Mouse (Mus musculus) embryo, embryonic 11 days (tissue): Measurements from ENCODE around the gene Nck2.

Experiments used
- DNase-seq: peaks from one replicate; pipeline ENCODE4 v3.0.0-alpha.2; 2015

Gene Nck2

DNA sequence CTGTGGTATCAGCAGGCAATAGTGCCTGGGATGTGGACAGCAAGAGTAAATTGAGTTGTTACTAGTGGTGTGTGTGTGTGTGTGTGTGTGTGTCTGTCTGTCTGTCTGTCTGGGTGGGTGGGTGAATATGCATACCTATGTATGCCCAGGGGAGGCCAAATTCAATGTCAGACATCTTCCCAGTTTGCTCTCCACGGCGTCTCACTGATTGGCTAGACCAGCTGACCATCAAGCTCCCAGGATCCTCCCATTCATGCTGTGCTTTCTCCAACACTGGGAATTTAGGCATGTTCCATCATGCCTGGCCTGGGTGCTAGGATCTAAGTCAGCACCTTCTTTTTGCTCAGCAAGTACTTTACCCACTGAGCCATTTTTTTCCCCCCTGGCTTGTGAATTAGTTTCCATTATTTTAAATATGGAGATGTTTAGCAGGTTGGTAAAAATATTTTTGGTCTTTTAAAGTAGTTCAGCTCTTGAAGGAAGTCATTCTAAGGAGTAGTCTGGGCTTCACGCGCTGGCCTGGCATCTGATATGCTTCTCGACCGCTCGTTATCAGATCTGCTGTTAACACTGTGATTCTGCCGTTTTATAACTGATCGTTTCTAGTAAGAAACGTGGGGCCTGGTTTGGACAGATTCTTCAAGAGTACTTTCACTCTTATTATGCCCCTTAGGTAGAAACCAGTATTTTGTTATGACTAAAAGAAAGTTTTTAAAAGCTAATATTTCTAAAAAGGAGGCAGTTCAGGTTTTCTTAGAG is 26.2 kb downstream of the Nck2 start:
- DNase-seq, result no peak

DNA sequence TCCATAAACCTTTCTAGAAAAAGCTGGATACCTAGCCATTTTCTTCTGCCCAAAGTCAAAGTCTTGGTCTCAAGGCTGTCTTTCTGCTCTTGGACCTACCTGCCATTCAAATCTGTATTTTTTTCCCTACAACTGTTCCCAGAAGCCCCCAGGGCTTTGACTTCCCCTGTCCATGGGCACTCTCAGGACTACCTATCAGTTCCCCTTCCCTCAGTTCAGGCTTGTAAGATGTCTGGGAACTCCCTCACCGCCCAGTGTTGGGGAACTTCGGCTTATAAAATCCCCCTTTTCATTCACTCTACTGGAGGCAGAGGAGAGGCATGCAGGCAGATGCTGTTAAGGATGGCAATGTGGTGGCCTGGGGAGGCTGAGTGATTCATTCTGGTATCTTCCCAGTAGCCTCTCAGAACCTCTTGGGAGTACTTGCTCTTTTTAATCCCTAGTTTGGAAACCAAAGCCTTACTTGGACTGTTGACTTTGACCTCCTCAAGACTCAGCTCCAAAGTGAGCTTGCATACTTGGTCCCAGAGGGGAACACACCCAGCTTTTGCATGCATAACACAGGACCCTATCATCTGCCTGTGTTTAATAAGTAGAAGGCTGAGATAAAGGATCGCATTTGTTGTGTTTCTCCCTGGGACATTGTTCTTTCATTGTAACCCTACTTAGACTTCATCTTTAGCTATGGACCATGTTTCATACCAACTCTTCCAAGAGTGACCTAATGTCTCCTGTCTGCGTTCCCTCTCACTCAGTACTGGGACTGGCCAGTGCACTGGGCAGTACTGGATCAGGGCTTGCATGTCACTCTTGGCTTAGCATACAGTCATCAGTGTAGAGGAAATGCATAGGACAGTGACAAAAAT is 27.0 kb downstream of the Nck2 start:
- DNase-seq, result no peak

DNA sequence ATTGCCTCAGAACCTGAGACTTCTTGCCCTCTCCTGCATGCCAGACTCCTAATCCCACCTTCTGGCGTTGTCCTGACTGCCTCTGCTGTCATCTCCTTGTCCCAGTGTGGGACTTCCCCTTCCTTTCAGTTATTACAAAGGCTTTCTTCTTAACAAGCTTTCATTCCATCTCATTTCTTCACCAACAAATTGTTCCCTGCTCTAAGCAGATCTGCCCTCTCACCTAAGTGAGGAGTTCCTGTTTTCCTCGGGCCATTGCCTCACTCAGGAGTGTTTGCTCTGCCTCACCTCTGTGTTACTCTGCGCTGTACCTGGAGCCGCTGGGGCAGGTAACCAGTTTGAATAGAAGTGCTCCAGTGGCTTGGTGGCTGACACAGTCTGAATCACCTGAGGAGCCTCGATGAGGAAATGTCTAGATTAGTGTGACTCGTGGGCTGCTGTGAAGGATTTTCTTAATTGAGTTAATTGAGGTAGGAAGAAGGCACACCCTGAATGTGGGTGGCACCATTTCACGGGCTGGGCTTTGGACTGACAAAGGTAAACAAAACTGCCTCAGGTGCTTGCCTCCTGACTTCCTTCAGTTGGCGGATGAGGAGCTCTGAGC is 27.8 kb downstream of the Nck2 start:
- no peak for DNase-seq

DNA sequence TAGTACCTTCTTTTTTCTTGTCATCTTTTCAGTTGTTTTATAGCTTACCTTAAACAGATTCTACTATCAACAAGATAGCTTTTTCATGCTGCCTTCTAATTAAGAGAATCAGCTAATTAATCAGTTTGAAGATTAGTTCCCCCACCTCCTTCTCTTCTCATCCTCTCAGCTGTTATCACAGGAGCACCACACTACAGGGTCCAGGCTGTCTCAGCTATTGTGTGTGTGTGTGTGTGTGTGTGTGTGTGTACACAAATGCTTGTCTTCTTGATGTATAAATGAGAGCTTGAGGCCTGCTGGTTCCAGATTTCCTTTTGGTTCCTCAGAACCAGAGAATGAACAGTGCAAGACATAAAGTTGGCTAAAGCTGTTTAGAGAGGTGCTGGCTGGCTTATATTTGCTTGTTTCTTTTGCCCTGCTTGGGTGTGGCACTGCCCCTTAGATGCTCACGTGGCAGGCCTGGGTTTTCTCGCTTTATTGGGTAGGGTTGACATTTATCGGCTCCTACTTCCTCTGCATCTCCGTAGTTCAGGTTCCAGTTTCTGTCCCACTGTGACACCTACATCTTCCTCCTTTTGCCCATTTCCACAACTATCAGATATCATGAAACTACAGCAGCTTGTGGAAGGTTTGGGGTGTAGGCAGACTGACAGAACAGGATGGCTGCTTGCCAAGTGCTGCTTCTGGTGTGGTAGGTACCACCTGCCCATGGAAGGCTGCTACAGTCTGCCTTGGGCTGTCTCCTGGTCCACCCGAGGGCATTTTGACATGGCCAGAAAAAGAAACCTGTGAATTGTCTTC is 29.6 kb downstream of the Nck2 start:
- no peak for DNase-seq

DNA sequence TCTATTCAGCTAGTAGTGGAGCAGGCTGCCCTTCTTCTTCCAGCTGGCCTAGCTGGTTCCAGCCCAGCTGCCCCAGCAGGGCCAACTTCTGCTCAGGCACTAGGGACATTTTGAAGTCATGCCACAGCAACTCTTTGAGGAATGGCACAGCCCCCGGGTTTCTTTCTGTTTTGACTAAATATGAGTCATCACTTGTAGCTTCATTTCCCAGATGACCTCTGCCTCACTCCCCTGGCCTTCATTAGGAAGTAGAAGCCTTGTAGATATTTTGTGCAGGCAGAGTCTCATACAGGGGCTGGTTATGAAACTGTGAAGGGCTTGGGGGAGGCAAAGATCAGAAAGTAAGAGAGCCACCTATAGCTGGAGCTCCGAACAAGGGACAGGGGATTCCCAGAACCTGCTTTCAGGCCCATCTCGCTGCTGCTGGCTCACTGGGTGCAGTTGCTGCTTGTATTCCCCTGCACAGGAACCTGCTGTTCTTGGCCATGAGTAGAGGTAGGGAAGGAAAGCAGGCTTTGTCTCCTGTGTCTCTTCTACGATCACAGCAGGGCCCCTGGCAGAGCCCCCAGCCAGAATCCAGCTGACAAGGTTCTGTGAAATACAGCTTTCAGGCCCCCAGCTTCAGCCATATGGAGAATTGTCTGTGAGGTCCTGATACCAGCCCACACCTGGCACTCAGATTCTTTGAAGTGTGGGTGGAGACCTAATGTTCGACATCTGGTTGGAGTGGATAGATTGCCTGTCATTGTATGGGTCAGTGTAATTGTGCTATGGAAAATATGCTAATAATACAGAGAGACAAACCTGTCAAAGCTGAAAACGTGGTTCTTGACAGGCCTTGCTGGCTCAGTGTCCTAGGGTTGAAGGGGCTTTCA is 30.4 kb downstream of the Nck2 start:
- DNase-seq, result no peak

DNA sequence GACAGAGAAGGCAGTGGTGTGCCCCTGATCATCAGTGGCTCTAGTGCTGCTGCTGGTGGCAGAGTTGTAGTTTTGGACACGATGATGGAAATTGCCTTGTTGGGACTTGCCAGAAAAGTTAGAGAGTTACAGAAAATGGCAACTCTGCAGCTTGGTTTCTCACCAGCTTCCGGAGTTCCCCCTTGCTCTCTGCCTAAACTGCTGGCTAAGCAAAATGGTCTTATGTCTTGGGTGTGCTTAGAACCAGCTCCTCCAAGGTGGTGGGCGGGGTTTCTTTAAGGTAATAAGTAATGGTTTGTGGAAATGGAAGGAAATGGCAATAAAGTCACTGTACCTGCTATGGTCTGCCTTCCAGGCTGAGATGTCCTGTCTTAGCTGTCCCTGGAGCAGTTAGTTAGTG is 33.6 kb downstream of the Nck2 start:
- no peak for DNase-seq

DNA sequence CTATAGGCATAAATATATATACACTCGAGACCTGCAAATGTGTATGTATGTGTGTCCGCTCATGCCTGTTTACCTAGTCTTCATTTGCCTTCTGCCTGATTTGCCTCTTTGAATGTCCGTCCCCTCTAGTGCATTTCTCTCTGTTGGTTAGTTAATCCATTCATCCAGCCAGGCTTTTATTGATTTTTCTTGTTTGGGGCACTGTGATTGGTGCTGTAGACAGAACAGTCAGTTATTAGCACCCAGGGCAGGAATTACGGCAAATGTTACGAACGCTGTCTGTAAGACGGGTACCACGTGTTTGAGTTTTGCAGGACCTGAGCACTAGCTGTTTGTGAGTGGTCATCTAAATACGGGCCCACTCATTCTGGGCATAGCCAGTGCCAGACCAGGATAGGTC is 40.8 kb downstream of the Nck2 start:
- no peak for DNase-seq

DNA sequence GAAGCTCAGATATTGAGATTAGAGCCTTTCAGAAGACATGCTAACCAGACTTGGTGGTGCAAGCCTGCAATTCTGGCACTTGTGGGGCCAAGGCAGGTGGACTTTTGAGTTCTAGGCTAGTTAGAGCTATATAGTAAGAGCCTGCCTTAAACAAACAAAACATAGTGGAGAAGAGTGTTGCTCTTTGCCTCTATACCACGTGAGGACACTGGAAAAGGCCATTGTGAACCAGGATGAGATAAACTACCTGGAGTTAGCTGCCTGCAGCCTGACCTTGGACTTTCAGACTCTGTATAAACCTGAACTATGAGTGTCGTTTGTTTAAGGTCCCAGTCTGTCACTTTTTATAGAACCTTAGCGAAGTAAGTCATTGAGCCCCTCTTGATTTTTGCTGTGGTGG is 42.1 kb downstream of the Nck2 start:
- DNase-seq, result no peak

DNA sequence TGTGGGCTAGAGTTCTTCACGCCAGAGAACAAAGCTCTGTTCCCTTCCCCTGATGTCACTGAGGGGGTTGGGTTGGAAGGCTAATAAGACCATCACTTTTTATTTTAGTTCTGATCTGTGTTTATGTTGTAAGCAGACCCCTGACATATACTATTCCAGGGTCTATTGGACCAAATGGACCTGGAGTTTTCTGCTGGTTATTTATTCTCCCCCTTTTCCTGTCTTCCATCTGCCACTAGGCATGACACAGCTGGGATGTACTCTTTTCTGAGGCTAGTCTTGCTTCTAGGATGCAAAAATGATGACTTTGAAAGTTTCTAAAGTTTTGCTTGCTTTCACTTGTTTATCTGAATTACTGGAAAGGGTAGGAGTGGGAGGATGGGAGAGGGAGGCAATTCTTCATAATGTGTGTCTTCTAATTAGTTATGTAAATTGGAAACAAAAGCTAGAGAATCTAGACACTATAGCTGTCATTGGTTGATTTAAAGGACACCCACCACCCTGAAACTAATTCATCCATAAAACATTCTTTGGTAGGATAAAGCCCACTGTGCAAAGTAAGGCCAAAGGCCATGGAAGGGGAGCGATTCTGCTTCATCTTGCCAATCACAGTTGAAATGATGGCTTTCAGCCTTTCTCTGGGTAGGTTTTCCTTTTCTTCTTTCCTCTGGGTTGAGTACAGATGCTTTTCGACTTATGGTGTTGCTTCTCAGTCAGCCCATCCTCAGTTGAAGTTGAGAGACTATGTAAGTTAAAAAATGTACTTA is 42.8 kb downstream of the Nck2 start:
- no peak for DNase-seq

DNA sequence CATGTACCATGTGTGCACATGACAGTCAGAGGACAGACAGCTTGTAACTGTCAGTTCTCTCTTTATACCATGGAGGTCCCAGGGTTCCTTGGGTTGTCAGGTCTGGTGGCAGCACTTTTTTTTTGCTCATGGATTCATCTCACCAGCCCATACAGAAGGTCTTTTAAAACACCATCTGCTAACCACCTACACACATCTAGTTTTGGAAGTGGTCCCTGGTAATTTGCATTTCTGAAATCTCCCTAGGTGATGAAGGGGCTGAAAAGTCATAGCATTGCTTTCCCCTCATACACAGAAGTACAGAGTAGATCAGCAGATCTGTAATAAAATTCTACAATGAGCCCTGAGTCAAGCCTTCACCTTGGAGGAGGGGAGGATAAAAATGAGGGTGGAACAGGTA is 44.9 kb downstream of the Nck2 start:
- DNase-seq, result no peak

DNA sequence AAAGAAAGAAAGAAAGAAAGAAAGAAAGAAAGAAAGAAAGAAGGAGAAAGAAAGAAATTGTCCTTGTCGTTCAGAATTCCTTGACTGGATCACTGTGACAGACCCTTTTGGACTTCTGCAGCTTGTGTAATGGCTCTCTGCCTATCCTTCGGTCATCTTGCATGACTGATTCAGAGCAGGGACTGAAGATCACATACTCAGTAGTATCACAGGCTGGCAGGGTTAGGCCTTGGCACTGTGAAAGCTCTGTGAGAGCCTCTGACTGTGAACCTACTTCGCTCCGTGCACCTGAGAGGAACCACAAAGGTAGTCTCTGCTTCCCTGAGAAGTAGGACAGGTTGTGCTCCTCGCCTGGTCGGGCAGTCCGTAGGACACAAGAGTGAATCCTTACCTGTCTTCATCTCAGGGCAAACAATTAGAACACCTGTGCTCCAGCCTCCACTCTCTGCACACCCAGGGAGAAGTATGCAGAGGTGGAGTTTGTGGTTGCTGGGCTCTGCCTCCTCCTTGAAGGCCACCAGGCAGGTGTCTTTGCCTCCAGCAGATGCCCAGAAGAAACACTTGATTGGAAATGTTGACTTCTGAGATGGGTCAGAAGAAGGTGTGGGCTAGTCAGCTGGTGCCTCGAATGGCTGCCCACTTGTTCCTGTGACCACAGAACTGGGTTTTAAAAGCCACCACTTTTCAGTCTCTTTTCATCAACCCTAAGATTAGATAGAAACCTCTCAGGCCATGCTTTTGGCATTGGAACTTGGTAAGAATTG is 47.3 kb downstream of the Nck2 start:
- no peak for DNase-seq

DNA sequence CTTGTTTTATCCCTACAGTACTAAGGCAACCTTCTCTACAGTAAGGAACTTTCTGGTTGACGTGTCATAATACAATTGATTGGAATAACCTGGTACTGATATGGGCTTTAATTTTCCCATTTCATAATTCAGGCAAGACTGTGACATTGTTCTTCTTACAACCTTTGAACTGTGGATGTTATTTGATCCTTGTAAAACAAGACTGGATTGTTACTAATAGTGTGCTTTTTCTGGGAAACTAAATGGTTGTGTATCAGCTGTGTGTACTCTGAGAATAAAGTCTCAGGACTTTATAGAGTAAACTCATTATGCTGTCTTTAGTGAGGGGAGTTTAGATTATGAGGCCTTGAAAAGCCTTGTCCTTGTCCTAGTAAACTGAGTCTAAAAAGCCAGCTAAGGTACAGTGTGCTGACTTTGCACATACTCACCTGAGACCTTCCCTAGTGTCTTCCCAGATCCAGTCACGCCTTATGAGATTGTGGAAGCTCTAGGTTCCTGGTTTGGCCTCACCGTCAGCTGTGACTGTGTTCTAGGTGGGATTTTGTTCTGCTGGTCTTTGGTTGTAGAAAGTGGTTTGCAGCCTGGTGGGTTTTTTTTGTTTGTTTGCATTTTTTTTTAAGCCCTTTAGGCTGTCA is 48.5 kb downstream of the Nck2 start:
- DNase-seq, result no peak

DNA sequence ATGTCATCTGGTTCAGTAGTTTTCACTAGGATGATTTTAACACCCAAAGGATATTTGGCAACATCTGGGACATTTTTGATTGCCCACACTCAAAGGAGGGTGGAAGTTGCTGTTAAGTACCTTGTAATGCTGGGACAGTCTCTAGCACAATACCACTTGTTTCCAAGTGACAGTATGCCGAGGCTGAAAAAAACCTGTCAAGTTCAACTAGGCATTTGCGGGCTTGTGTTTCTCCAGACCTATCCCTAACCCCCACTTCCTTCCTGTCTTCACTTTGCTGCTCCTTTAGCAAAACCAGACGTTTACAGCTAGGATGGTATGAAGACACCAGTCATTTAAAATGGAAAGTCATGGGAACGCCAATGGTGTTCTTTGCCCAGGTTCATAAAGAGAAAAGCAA is 51.7 kb downstream of the Nck2 start:
- DNase-seq, result no peak

DNA sequence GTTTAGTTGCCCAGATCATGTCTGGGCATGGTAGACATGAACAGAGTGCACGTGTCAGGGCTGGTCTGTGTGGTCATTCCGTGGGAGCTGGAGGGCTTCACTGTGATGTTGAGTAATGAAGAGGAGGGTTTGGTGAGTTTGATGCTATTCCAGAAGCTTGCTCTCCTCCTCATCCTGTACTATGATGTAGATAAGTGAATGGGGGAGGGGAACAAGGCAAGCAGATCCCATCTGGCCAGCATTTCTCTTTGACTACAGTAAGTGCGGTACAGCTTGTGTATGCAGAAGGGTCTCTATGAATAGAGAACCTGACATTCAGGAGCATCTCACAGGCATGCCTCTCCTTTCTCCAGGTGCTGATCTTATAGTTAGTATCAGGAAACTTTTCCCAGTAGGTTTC is 52.6 kb downstream of the Nck2 start:
- DNase-seq, result no peak

DNA sequence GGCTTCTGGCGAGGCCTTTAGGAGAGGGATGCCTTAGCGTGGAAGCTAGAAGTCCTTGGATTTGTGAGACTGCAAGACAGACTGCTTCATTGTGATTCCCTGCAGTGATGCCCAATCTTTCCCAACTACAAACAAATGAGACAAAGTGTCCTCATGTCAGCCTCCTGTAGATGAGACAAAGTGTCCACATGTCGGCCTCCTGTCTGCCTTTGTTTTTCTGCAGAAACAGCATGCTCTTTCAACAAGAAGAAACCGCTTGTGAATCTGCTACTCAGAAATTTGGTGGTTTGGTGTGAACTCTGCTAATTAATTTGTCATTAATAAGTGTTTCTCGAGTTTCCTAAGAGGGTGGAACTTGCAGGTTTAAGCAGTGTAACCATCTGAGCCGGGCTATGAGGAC is 53.6 kb downstream of the Nck2 start:
- no peak for DNase-seq

DNA sequence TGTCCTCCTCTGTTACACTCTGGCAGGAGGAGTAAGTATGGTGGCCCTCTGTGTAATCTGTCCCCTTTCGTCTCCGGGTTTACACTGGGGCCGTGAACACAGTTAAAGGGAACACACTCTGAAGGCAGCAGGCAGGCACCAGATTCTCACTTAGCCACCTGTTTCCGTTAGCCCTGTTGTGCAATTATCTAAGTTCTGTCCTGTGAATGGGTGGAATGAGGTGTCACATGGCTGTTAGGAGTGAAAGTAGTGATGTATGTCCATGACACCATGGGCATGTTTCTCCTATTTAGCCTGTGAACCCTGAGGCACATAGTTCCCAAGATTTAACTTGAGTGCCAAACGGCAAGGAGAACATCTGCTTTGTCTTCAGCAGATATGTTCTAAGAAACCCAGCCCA is 55.7 kb downstream of the Nck2 start:
- no peak for DNase-seq

DNA sequence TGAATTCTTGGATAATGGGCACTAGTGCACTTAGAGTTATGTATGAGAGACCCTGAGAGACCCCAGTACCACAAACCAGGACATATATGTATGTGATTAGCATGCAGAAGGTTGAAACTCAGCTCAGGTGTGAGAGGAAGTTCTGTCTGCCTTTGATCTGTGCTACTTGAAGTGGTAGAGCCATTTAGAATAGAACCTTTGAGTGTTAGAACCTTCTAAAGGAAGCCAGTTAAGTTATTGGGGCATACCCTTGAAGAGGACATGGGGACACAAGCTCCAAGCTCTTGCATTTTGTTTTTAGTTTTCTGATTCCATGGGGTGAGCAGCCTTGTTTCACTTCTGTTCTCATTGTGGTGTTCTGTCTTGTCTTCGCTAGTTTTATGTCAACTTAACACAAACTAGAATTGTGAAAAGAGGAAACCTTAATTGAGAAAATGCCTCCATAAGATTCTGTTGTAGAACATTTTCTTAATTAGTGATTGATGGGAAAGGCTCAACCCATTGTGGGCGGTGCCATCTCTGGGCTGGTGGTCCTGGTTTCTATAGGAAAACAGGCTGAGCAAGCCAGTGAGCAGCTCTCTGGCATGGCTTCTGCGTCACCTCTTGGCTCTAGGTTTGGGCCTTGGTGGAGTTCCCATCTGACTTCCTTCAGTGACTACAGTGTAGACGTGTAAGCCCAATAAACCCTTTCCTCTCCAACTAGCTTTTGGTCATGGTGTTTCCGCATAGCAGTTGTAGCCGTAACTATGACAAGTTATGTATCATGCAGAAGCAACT is 57.0 kb downstream of the Nck2 start:
- no peak for DNase-seq

DNA sequence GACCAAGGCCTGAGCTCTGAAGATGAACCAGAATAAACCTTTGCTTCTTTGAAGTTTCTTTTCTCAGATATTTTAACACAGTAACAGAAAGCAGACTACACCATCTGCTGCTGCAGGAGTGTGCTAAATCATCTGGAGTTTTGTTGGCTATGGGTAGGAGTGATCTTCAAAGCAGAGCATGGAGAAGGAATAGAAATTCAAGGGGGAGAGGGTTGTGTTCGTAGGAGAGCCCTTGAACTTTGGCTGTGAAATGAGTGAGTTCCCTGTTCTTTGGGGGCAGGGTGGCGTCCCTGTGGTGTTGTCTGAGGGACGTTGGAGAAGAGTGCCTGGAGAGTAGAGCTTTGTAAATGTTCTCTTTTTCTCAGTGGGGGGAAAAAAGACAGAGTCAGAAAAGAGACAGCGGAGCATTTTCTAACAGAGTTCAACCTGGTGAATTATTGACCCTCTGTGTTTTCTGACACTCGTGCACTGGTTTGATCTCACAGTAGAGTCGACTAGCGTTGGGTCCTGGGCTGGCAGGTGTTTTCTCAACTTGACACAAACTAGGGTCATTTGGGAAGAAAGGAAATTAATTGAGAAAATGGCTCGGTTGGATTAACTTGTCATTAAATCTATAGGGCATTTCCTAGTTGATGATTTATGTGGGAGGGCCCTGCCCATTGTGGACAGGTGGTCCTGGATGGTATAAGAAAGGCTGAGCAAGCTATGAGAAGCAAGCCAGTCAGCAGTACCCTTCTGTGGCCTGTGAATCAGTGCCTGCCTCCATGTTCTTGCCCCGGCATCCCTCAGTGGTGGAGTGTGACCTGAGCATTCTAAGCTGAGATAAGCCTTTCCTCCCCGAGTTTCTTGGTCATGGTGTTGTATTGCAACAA is 57.8 kb downstream of the Nck2 start:
- no peak for DNase-seq
